Mouse (Mus musculus) midbrain, embryonic 16.5 days (tissue): ENCODE data around the gene Col6a4. TPM values are rescaled to one million over a fixed set of nuclear protein-coding genes. Genes with fewer than 3 reads are reported as not detected.
A peak's percentile ranks its signal among the peaks of the same experiment; 100 is the strongest.

Source experiments
- ATAC-seq: fragments of 200-750 bp; cut with Nextera tagmentation; 2 replicates; pipeline ENCODE4 v1.8.0; 2017; ENCODE audit warnings: moderate TSS enrichment
- H3K27ac ChIP-seq: fragments of 300-500 bp; sonication (generic); 2 replicates; pipeline ENCODE4 v1.5.1; 2014; ENCODE audit warnings: mild to moderate bottlenecking, low read length, mixed read lengths
- H3K27me3 ChIP-seq: fragments of 300-500 bp; sonication (generic); 2 replicates; pipeline ENCODE4 v1.6.1; 2014; ENCODE audit warnings: low read depth, low read length, mixed read lengths; ENCODE audit not compliant: control insufficient read depth, insufficient read depth
- H3K36me3 ChIP-seq: fragments of 300-500 bp; sonication (generic); 2 replicates; pipeline ENCODE4 v1.6.1; 2014; ENCODE audit warnings: mild to moderate bottlenecking, low read length, moderate library complexity, mixed read lengths; ENCODE audit not compliant: control insufficient read depth, insufficient read depth
- H3K4me1 ChIP-seq: fragments of 300-500 bp; sonication (generic); 2 replicates; pipeline ENCODE4 v1.6.1; 2014; ENCODE audit warnings: mild to moderate bottlenecking, low read length, mixed read lengths; ENCODE audit not compliant: control insufficient read depth, insufficient read depth
- H3K4me2 ChIP-seq: fragments of 300-500 bp; sonication (generic); 2 replicates; pipeline ENCODE4 v1.6.1; 2014; ENCODE audit warnings: mild to moderate bottlenecking, low read length, mixed read lengths
- H3K4me3 ChIP-seq: fragments of 300-500 bp; sonication (generic); 2 replicates; pipeline ENCODE4 v1.5.1; 2014; ENCODE audit warnings: low read depth, mild to moderate bottlenecking, low read length, moderate library complexity, mixed read lengths
- H3K9ac ChIP-seq: fragments of 300-500 bp; sonication (generic); 2 replicates; pipeline ENCODE4 v1.6.1; 2014; ENCODE audit warnings: low read depth, low read length, mixed read lengths
- H3K9me3 ChIP-seq: fragments of 300-500 bp; sonication (generic); replicated peaks from 2 replicates; pipeline ENCODE4 v1.6.1; 2014; ENCODE audit warnings: mild to moderate bottlenecking, low read length, mixed read lengths; ENCODE audit not compliant: control insufficient read depth, poor library complexity, severe bottlenecking
- WGBS: fragments of 180-500 bp; shearing (Covaris S2); extraction: QIAGEN DNeasy Blood & Tissue Kit; methylation state at CpG from one replicate; pipeline ENCODE4 v1.1.7; 2014; 5-methylcytosine and 5-hydroxymethylcytosine counted together
- polyA plus RNA-seq: library from polyadenylated mRNA; unstranded; fragments of >200 nt; fragmentation: Nextera tagmentation; extraction: Ambion mirVana; gene quantifications from 2 replicates; pipeline ENCODE4 v1.2.1, GENCODE M21; 2015

The Col6a4 gene
- 1.8 and 2.2 TPM in 2 replicates for polyA plus RNA-seq

GRCm38 (mm10) chr9:106096683-106097082 is at the start of gene Col6a4:
Gene Col6a4 (minus strand): TSS chr9:106096783.
- Histone ChIP-seq H3K36me3 (no peaks in the 10 kb centered on the region), H3K27me3 (no peaks in the 10 kb centered on the region)
- 60% methylated on average over 7 of the region's 7 CpGs for WGBS

GRCm38 (mm10) chr9:106145582-106145981 is 49.0 kb upstream of the Col6a4 start:
- H3K4me2 ChIP-seq = no peak overlapping the region

More at GRCm38 (mm10) chr9:106096683-106097082, at the start of gene Col6a4:
- no peak within 1 kb of the TSS for H3K9ac ChIP-seq
- no peak within 1 kb of the TSS for H3K4me3 ChIP-seq
- H3K4me1 ChIP-seq = peaks cover 15% of the 10 kb centered on the region
- no peak within 1 kb of the TSS for H3K27ac ChIP-seq
- H3K9me3 ChIP-seq = no peaks in the 10 kb centered on the region
- no peak for ATAC-seq
- H3K4me2 ChIP-seq = no peak within 1 kb of the TSS

GRCm38 (mm10) chr9:106144176-106144575 is 47.6 kb upstream of the Col6a4 start:
- H3K4me3 ChIP-seq = no peak overlapping the region
- no peaks in the 10 kb centered on the region for H3K27me3 ChIP-seq
- H3K4me1 ChIP-seq = peaks cover 11% of the 10 kb centered on the region
- H3K9me3 ChIP-seq = no peaks in the 10 kb centered on the region
- WGBS = 70% methylated on average over 7 of the region's 7 CpGs
- ATAC-seq = no peak
- no peaks in the 10 kb centered on the region for H3K36me3 ChIP-seq
- no peak overlapping the region for H3K4me2 ChIP-seq
- no peak overlapping the region for H3K27ac ChIP-seq
- no peak overlapping the region for H3K9ac ChIP-seq

More at GRCm38 (mm10) chr9:106145582-106145981, 49.0 kb upstream of the Col6a4 start:
- WGBS = 92% methylated on average over 2 of the region's 2 CpGs
- Histone ChIP-seq H3K4me1 (peaks cover 20% of the 10 kb centered on the region), H3K9ac (no peak overlapping the region), H3K9me3 (no peaks in the 10 kb centered on the region), H3K4me3 (no peak overlapping the region), H3K36me3 (no peaks in the 10 kb centered on the region), H3K27ac (no peak overlapping the region), H3K27me3 (no peaks in the 10 kb centered on the region)
- ATAC-seq = no peak

- peaks cover 3% of the 10 kb centered on the region for H3K4me1 ChIP-seq
- H3K9ac ChIP-seq = no peak overlapping the region
- WGBS = 52% methylated on average over 12 of the region's 12 CpGs
- H3K27me3 ChIP-seq = no peaks in the 10 kb centered on the region
- no peak overlapping the region for H3K4me3 ChIP-seq
- H3K27ac ChIP-seq = no peak overlapping the region
- no peaks in the 10 kb centered on the region for H3K9me3 ChIP-seq
- H3K36me3 ChIP-seq = no peaks in the 10 kb centered on the region
- no peak overlapping the region for H3K4me2 ChIP-seq
- no peak for ATAC-seq
Observed at GRCm38 (mm10) chr9:106141955-106142354, 45.4 kb upstream of the Col6a4 start.

GRCm38 (mm10) chr9:106139763-106140162 is 43.2 kb upstream of the Col6a4 start:
- no peaks in the 10 kb centered on the region; the same call in 1 of the 2 replicates for H3K4me1 ChIP-seq
- no peak overlapping the region for H3K4me2 ChIP-seq
- no peak overlapping the region for H3K9ac ChIP-seq
- no peaks in the 10 kb centered on the region for H3K36me3 ChIP-seq
- no peaks in the 10 kb centered on the region for H3K27me3 ChIP-seq
- H3K27ac ChIP-seq = no peak overlapping the region
- H3K9me3 ChIP-seq = no peaks in the 10 kb centered on the region
- WGBS = 43% methylated on average over 10 of the region's 10 CpGs
- ATAC-seq = 0 out of 2 replicates have a peak, but pooled peaks have one; percentile 46
- no peak overlapping the region for H3K4me3 ChIP-seq

GRCm38 (mm10) chr9:106137671-106138216 is 41.2 kb upstream of the Col6a4 start:
- no peak overlapping the region for H3K4me2 ChIP-seq
- H3K9me3 ChIP-seq = no peaks in the 10 kb centered on the region
- no peak overlapping the region for H3K27ac ChIP-seq
- no peak overlapping the region for H3K4me3 ChIP-seq
- no peak overlapping the region for H3K9ac ChIP-seq
- no peaks in the 10 kb centered on the region; the same call in 1 of the 2 replicates for H3K4me1 ChIP-seq
- H3K27me3 ChIP-seq = no peaks in the 10 kb centered on the region
- no peak for ATAC-seq
- WGBS = 39% methylated on average over 10 of the region's 10 CpGs
- H3K36me3 ChIP-seq = no peaks in the 10 kb centered on the region

- no peaks in the 10 kb centered on the region for H3K9me3 ChIP-seq
- no peak for ATAC-seq
- no peaks in the 10 kb centered on the region for H3K36me3 ChIP-seq
- H3K9ac ChIP-seq = no peak overlapping the region
- H3K4me3 ChIP-seq = no peak overlapping the region
- H3K27ac ChIP-seq = no peak overlapping the region
- no peak overlapping the region for H3K4me2 ChIP-seq
- peaks cover 19% of the 10 kb centered on the region for H3K4me1 ChIP-seq
- WGBS = 81% methylated on average over 7 of the region's 7 CpGs
- H3K27me3 ChIP-seq = no peaks in the 10 kb centered on the region
Observed at GRCm38 (mm10) chr9:106130250-106130649, 33.7 kb upstream of the Col6a4 start.

GRCm38 (mm10) chr9:106129072-106129471 is 32.5 kb upstream of the Col6a4 start:
- Histone ChIP-seq H3K4me1 (peaks cover 19% of the 10 kb centered on the region), H3K36me3 (no peaks in the 10 kb centered on the region), H3K4me3 (no peak overlapping the region), H3K4me2 (no peak overlapping the region), H3K27ac (no peak overlapping the region), H3K27me3 (no peaks in the 10 kb centered on the region), H3K9me3 (no peaks in the 10 kb centered on the region), H3K9ac (no peak overlapping the region)
- ATAC-seq = no peak
- 94% methylated on average over 2 of the region's 2 CpGs for WGBS

- no peaks in the 10 kb centered on the region for H3K36me3 ChIP-seq
- no peaks in the 10 kb centered on the region for H3K27me3 ChIP-seq
- no peaks in the 10 kb centered on the region for H3K9me3 ChIP-seq
- 0% methylated on average over 2 of the region's 2 CpGs for WGBS
- peak; percentile 93 for ATAC-seq
- peak overlapping the region; percentile 87 for H3K27ac ChIP-seq
- H3K4me2 ChIP-seq = no peak overlapping the region; the same call in 1 of the 2 replicates
- H3K4me1 ChIP-seq = peaks cover 19% of the 10 kb centered on the region
- peak overlapping the region; percentile 5; the same call in 1 of the 2 replicates for H3K9ac ChIP-seq
- H3K4me3 ChIP-seq = no peak overlapping the region
Observed at GRCm38 (mm10) chr9:106126786-106127251, 30.2 kb upstream of the Col6a4 start.
